Mouse (Mus musculus) lung, postnatal 0 days (tissue): ENCODE results near the gene Cenpt.

Experiments
- CTCF ChIP-seq: IDR thresholded peaks from 2 replicates; pipeline ENCODE4 v1.5.1; 2016; ENCODE audit warnings: antibody characterized with exemption, mild to moderate bottlenecking
- EP300 ChIP-seq: IDR thresholded peaks from 2 replicates; pipeline ENCODE4 v1.6.1; 2016; ENCODE audit warnings: antibody characterized with exemption, mild to moderate bottlenecking, control low read depth

- TF ChIP-seq CTCF, result no peak
- TF ChIP-seq EP300, result no peak
These were observed 2.5 kb downstream of the Cenpt start for GRCm38 (mm10) chr8:105850611-105851010.
